Mouse (Mus musculus) midbrain, embryonic 14.5 days (tissue): ENCODE measurements around the gene Efcab11. TPM values are rescaled to one million over a fixed set of nuclear protein-coding genes. Genes with fewer than 3 reads are reported as not detected.

Experiments
- ATAC-seq: fragments of 200-750 bp; cut with Nextera tagmentation; 2 replicates; pipeline ENCODE4 v1.8.0; 2017; ENCODE audit warnings: moderate number of reproducible peaks, moderate library complexity; ENCODE audit not compliant: low FRiP score, low TSS enrichment
- DNase-seq: peaks from one replicate; pipeline ENCODE4 v3.0.0-alpha.2; 2015
- H3K27ac ChIP-seq: fragments of 300-500 bp; sonication (generic); replicated peaks from 2 replicates; pipeline ENCODE4 v1.5.1; 2014; ENCODE audit warnings: mild to moderate bottlenecking, low read depth, low read length, moderate library complexity
- H3K27me3 ChIP-seq: fragments of 300-500 bp; sonication (generic); 2 replicates; pipeline ENCODE4 v1.6.1; 2014; ENCODE audit warnings: low read length, control low read depth, mixed read lengths; ENCODE audit not compliant: control insufficient read depth, insufficient read depth
- H3K36me3 ChIP-seq: fragments of 300-500 bp; sonication (generic); 2 replicates; pipeline ENCODE4 v1.6.1; 2014; ENCODE audit warnings: low read length, control low read depth; ENCODE audit not compliant: control insufficient read depth, insufficient read depth
- H3K4me1 ChIP-seq: fragments of 300-500 bp; sonication (generic); 2 replicates; pipeline ENCODE4 v1.6.1; 2014; ENCODE audit warnings: mild to moderate bottlenecking, antibody characterized with exemption, low read length, control low read depth; ENCODE audit not compliant: control insufficient read depth, insufficient read depth
- H3K4me2 ChIP-seq: fragments of 300-500 bp; sonication (generic); 2 replicates; pipeline ENCODE4 v1.6.1; 2014; ENCODE audit warnings: mild to moderate bottlenecking, low read length, moderate library complexity
- H3K4me3 ChIP-seq: fragments of 300-500 bp; sonication (generic); replicated peaks from 2 replicates; pipeline ENCODE4 v1.5.1; 2014; ENCODE audit warnings: low read depth, low read length
- H3K9ac ChIP-seq: fragments of 300-500 bp; sonication (generic); replicated peaks from 2 replicates; pipeline ENCODE4 v1.6.1; 2014; ENCODE audit warnings: mild to moderate bottlenecking, low read length, moderate library complexity
- H3K9me3 ChIP-seq: fragments of 300-500 bp; sonication (generic); 2 replicates; pipeline ENCODE4 v1.6.1; 2016; ENCODE audit warnings: low read length, control low read depth, mixed read lengths; ENCODE audit not compliant: control insufficient read depth
- WGBS: fragments of 180-500 bp; shearing (Covaris S2); extraction: QIAGEN DNeasy Blood & Tissue Kit; methylation state at CpG from one replicate; pipeline ENCODE4 v1.1.7; 2014; 5-methylcytosine and 5-hydroxymethylcytosine counted together
- polyA plus RNA-seq: library from polyadenylated mRNA; unstranded; fragments of >200 nt; fragmentation: Nextera tagmentation; extraction: Ambion mirVana; gene quantifications from 2 replicates; pipeline ENCODE4 v1.2.1, GENCODE M21; 2014

Efcab11 gene
- 5.4 and 6.5 TPM in 2 replicates for polyA plus RNA-seq

DNA sequence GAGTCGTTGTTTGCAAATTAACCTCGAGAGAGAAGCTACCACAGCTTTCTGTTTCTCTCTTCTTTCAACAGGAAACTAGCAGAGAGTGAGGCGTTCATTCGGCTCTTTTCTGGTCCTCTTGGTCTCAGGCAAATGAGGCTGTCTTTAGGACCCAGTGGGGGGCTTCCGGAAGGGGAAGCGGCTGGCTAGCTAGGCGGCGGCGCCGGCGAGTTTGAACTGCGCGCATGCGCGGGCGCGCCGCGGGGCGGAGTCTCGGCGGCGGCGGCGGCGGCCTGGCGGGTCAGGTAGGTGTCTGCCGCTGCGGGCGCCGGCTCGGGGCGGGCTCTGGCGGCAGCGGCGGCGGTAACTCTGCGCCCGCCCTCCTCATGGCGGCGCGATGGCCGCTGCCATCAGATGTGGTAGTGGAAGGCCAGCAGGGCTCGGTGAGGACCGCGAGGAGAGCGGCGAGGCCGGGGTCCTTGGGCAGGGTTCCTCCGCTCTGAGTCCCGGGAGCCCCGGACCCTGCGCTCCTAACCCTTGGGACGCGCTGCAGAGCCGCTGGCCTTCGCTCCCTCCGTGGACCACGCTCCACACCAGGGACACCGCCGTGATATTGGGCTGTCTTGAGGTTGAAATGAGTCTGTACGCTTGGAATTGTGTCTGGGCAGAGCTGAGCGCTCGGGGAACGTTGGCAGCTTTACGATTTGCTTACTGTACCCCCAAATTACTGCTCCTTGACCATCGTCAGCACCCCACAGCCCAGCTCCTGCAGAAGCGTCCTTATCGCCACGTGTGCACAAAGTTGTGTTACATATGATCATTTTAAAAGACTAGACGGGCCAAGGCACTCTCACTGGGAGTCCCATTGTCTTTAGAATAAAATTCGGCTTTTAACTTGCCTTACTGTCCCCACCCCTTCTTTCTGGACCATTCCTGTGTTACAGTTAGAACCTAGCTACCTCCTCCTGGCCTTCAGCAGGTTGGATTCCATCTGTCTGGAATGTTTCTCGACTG, at the start of gene Efcab11, which contains the start of gene Tdp1:
Gene Efcab11, minus strand, starts transcription at position 171 of the 993 bp plus-strand sequence.
Gene Tdp1, plus strand, starts transcription at position 249 of the 993 bp plus-strand sequence.
- Histone ChIP-seq H3K9me3 (no peaks in the 10 kb centered on the region), H3K36me3 (no peaks in the 10 kb centered on the region), H3K27me3 (no peaks in the 10 kb centered on the region), H3K4me3 (peak within 1 kb of the TSS; percentile 73), H3K9ac (peak within 1 kb of the TSS; percentile 80), H3K27ac (peak within 1 kb of the TSS; percentile 82), H3K4me2 (peak within 1 kb of the TSS; percentile 93), H3K4me1 (peaks cover 14% of the 10 kb centered on the region)
- under 1% methylated on average over 73 of the region's 73 CpGs for WGBS
- peak; percentile 89 for ATAC-seq
- peak; percentile 98 for DNase-seq

DNA sequence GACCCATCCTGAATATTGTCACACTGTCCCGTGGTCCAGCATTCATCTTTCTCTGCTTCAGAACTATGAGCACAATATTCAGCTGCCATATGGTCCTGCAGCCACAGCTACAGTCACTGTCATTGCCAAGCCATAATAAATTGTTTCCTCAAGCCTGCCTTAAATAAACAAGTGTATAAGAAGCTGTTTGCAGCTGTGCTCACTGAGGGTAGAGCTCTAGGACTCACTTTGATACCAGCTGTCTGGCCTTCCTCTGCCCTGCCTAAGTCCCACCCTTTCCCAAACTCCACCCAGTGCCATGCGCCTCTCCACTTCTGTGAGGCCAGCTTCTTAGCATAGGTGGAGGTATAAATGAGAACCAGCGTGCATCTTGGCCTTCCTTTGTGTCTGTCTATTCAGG, 49.4 kb upstream of the Efcab11 start:
- ATAC-seq (no peak), DNase-seq (no peak)
- Histone ChIP-seq H3K27me3 (no peaks in the 10 kb centered on the region), H3K9me3 (no peaks in the 10 kb centered on the region), H3K9ac (no peak overlapping the region), H3K27ac (no peak overlapping the region), H3K36me3 (peaks cover 54% of the 10 kb centered on the region), H3K4me1 (no peaks in the 10 kb centered on the region), H3K4me2 (no peak overlapping the region), H3K4me3 (no peak overlapping the region)
- 97% methylated on average over 3 of the region's 3 CpGs for WGBS

DNA sequence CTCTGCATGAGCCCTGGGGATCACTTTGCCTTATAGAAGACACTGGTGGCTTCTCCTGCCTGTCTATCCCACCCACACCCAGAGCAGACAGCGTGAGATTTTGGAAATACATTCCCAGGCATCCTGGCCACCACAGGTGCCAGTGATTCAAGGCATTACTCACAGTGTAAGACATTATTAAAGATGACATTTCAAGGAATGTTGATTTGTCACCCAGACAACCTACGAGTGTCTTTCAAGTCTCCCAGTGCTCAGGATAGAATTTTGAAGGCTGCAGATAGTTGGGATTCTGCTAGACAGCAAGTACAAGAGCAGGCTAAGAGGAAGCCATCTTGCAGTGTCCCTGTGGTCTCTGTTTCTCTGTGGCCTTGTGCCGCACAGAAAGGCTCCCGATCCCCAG, 48.0 kb upstream of the Efcab11 start:
- peaks cover 53% of the 10 kb centered on the region for H3K36me3 ChIP-seq
- H3K9me3 ChIP-seq = no peaks in the 10 kb centered on the region
- DNase-seq = no peak
- no peak overlapping the region for H3K9ac ChIP-seq
- no peak overlapping the region for H3K4me2 ChIP-seq
- H3K4me3 ChIP-seq = no peak overlapping the region
- ATAC-seq = no peak
- no peaks in the 10 kb centered on the region for H3K4me1 ChIP-seq
- 89% methylated on average over 4 of the region's 4 CpGs for WGBS
- no peak overlapping the region for H3K27ac ChIP-seq
- no peaks in the 10 kb centered on the region for H3K27me3 ChIP-seq

DNA sequence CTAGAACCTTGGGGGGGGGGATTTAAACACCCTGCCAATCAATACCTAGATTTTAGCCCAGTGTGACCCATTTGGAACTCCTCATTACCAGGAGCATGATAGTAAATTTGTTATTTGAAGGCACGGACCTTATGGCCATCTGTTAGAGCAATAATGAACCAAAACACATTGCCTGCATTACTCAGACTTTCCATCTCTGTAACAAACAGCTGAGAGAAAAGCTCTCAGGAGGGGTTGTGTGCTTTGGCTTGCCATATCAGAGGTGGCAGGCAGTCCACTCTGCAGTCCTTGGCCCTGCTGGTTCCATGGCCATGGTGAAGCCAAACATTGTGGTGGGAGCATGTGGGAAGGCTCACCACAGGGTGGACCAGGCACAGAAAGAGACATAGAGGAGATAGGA, 44.9 kb upstream of the Efcab11 start:
- Histone ChIP-seq H3K27ac (no peak overlapping the region), H3K4me2 (no peak overlapping the region), H3K4me1 (peaks cover 2% of the 10 kb centered on the region; the same call in 1 of the 2 replicates), H3K27me3 (no peaks in the 10 kb centered on the region), H3K9me3 (no peaks in the 10 kb centered on the region), H3K4me3 (no peak overlapping the region), H3K9ac (no peak overlapping the region), H3K36me3 (peaks cover 28% of the 10 kb centered on the region)
- DNase-seq (no peak), ATAC-seq (no peak)
- 95% methylated on average over 1 of the region's 1 CpGs for WGBS

DNA sequence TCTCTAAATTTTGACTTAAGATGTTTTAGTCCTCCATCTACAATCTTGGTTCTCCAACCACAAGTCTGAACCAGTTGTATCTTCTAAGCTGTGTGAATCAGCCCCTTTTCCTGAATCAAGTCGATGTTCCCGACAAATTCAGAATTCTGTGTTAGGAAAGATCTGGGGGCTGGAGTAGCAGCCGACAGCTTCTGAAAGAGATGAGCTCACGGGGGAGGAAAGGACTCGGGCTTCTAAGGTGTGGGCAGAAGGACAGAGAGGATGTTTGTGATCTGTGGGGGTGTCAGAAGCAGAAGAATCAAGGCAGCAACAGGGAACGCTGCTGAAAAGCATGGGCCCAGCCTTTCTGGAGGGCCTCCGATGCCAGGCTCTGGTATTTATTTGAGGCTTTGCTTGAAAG, 44.1 kb upstream of the Efcab11 start:
- DNase-seq (no peak), ATAC-seq (no peak)
- no peak overlapping the region for H3K4me2 ChIP-seq
- 90% methylated on average over 7 of the region's 7 CpGs for WGBS
- H3K4me1 ChIP-seq = peaks cover 10% of the 10 kb centered on the region
- no peak overlapping the region for H3K9ac ChIP-seq
- no peak overlapping the region for H3K27ac ChIP-seq
- peaks cover 28% of the 10 kb centered on the region for H3K36me3 ChIP-seq
- no peak overlapping the region for H3K4me3 ChIP-seq
- no peaks in the 10 kb centered on the region for H3K9me3 ChIP-seq
- H3K27me3 ChIP-seq = no peaks in the 10 kb centered on the region

DNA sequence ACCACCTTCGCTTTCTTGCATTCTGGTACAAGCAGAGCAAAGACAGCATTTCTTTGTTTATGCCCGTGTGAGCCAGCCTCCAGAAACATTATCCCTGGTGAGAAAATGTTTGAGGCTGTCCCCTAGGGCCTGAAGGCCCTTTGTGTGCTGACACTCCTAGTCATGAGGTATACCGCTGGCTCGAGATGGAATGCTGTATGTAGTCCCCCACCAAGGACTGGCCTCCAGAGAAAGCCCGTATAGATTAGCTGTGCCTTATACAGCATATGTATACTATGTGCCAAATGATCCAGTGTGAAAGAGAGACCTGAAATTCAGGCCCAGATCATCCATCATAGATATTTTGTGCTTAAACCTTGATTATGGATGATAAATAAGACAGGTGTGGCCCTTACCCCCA, 39.5 kb upstream of the Efcab11 start:
- Histone ChIP-seq H3K9me3 (no peaks in the 10 kb centered on the region), H3K4me1 (peaks cover 13% of the 10 kb centered on the region), H3K4me2 (no peak overlapping the region), H3K4me3 (no peak overlapping the region), H3K36me3 (peaks cover 24% of the 10 kb centered on the region), H3K9ac (no peak overlapping the region), H3K27ac (peak overlapping the region; percentile 67), H3K27me3 (no peaks in the 10 kb centered on the region)
- no peak for ATAC-seq
- no peak for DNase-seq
- WGBS = 30% methylated on average over 5 of the region's 5 CpGs

DNA sequence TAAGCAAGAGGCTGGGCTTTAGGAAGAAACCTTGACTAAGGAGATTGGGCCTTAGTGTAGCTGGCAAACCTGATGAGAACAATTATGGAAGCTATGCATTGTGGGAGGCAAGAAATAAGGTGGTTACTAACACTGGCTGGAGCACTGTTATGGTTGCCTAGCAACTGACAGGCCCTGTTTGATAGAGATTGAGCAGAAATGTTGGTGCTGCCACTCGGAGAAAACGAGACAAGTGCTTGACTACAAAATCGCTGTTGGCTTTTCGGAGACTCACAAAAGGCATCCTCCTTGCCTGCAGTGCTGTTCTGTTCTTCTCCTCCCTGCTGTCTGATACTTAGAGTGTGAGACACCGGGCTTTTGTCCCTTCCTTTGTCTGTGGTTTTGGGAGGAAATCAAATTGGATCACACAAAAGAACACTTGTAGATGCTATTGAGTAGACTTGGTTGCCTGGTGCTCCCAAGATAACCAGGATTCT, 38.9 kb upstream of the Efcab11 start:
- Histone ChIP-seq H3K27ac (peak overlapping the region; percentile 67), H3K4me1 (peaks cover 13% of the 10 kb centered on the region), H3K36me3 (peaks cover 30% of the 10 kb centered on the region), H3K4me2 (no peak overlapping the region), H3K27me3 (no peaks in the 10 kb centered on the region), H3K9ac (no peak overlapping the region), H3K4me3 (no peak overlapping the region), H3K9me3 (no peaks in the 10 kb centered on the region)
- DNase-seq = peak; percentile 81
- 5% methylated on average over 5 of the region's 5 CpGs for WGBS
- ATAC-seq = peak; percentile 81

DNA sequence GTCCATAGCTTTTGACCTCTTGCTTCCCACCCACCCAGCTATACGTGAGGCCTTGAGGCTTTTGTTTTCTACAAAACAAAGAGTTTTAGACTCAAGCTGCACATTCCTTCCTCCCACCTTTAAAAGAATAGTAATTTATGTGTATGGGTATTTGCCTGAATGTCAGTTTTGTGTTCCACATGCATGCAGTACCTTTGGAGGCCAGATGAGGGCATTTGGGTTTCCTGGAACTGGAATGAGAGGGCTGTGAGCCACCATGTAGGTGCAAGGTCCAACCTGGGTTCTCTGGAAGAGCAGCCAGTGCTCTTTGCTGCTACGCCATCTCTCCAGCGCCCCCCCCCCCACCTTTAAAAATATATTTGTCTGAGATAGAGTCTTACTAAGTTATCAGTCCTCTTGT, 36.8 kb upstream of the Efcab11 start:
- H3K4me2 ChIP-seq = no peak overlapping the region
- H3K36me3 ChIP-seq = peaks cover 39% of the 10 kb centered on the region
- H3K4me1 ChIP-seq = peaks cover 13% of the 10 kb centered on the region
- 80% methylated on average over 3 of the region's 3 CpGs for WGBS
- DNase-seq (peak; percentile 27), ATAC-seq (no peak)
- H3K27ac ChIP-seq = no peak overlapping the region
- H3K9ac ChIP-seq = no peak overlapping the region
- no peak overlapping the region for H3K4me3 ChIP-seq
- no peaks in the 10 kb centered on the region for H3K27me3 ChIP-seq
- H3K9me3 ChIP-seq = no peaks in the 10 kb centered on the region
